Mouse (Mus musculus) urinary bladder, adult 2 months (tissue): ENCODE data around the gene Nudc. TPM values are rescaled to one million over a fixed set of nuclear protein-coding genes. Genes with fewer than 3 reads are reported as not detected.
A peak's percentile ranks its signal among the peaks of the same experiment; 100 is the strongest.
"Not testable (repeated sequence)": the region's sequence is repeated elsewhere in the genome, so short reads cannot be mapped to it uniquely, and the experiment has no call there.

Experiments
- DNase-seq: peaks from one replicate; pipeline ENCODE4 v3.0.0; 2022; ENCODE audit warnings: low spot score
- polyA plus RNA-seq: library from polyadenylated mRNA; depleted of rRNA; stranded (reverse); fragments of >200 nt; gene quantifications from 2 replicates; pipeline ENCODE4 v1.2.3, GENCODE M21; 2012

Nudc gene
- polyA plus RNA-seq, 1 experiment: 107 TPM

- no peak for DNase-seq
Measured at GRCm38 (mm10) chr4:133536652-133537051, 9.1 kb downstream of the Nudc start.

- DNase-seq: no peak
Measured at GRCm38 (mm10) chr4:133536081-133536480, 9.7 kb downstream of the Nudc start.

- no peak for DNase-seq
Measured at GRCm38 (mm10) chr4:133532777-133533176, 13.0 kb downstream of the Nudc start.

- DNase-seq: no peak
Measured at GRCm38 (mm10) chr4:133527788-133528187, 18.0 kb downstream of the Nudc start.

- DNase-seq: no peak
Measured at GRCm38 (mm10) chr4:133521502-133521901, 24.3 kb downstream of the Nudc start.

- no peak for DNase-seq
Measured at GRCm38 (mm10) chr4:133519369-133519665, 26.5 kb downstream of the Nudc start.

- peak; percentile 74 for DNase-seq
Measured at GRCm38 (mm10) chr4:133518601-133519368, 27.0 kb downstream of the Nudc start, which contains the start of gene Kdf1. TSS of gene Kdf1 (plus strand) at chr4:133518963.

GRCm38 (mm10) chr4:133512972-133513371 lies 32.8 kb downstream of the Nudc start:
- DNase-seq: no peak

GRCm38 (mm10) chr4:133512511-133512910 lies 33.3 kb downstream of the Nudc start:
- DNase-seq: not testable (repeated sequence)

- DNase-seq: no peak
Measured at GRCm38 (mm10) chr4:133511050-133511449, 34.7 kb downstream of the Nudc start.

- no peak for DNase-seq
Measured at GRCm38 (mm10) chr4:133508990-133509389, 36.8 kb downstream of the Nudc start.

GRCm38 (mm10) chr4:133506573-133506972 lies 39.2 kb downstream of the Nudc start:
- no peak for DNase-seq

GRCm38 (mm10) chr4:133504755-133505485 lies 40.9 kb downstream of the Nudc start:
- DNase-seq: no peak

- no peak for DNase-seq
Measured at GRCm38 (mm10) chr4:133504300-133504699, 41.5 kb downstream of the Nudc start.

GRCm38 (mm10) chr4:133501514-133501913 lies 44.3 kb downstream of the Nudc start:
- DNase-seq: no peak

GRCm38 (mm10) chr4:133498160-133498724 lies 47.6 kb downstream of the Nudc start, which contains the start of gene Trnp1:
TSS of gene Trnp1 (minus strand) at chr4:133498550.
- DNase-seq: peak; percentile 65

GRCm38 (mm10) chr4:133497461-133498159 lies 48.2 kb downstream of the Nudc start:
- DNase-seq: no peak

- DNase-seq: no peak
Measured at GRCm38 (mm10) chr4:133496738-133497445, 48.9 kb downstream of the Nudc start.

GRCm38 (mm10) chr4:133495711-133496110 lies 50.1 kb downstream of the Nudc start:
- no peak for DNase-seq

GRCm38 (mm10) chr4:133494867-133495266 lies 50.9 kb downstream of the Nudc start:
- no peak for DNase-seq

GRCm38 (mm10) chr4:133494432-133494831 lies 51.4 kb downstream of the Nudc start:
- peak; percentile 87 for DNase-seq

- no peak for DNase-seq
Measured at GRCm38 (mm10) chr4:133493895-133494294, 51.9 kb downstream of the Nudc start.
